Mouse (Mus musculus): ENCODE measurements around the gene Lbhd2. TPM values are rescaled to one million over a fixed set of nuclear protein-coding genes. Genes with fewer than 3 reads are reported as not detected.

Lbhd2 gene
- polyA plus RNA-seq, 1 experiment from 2014 or later = not detected

- Histone ChIP-seq H3K9ac (ENCODE audit: low read length) (peak overlapping the region; percentile 93), H3K27me3 (ENCODE audit: control insufficient read depth, insufficient read depth, low read length) (no peaks in the 10 kb centered on the region), H3K4me1 (ENCODE audit: control insufficient read depth, insufficient read depth, low read length) (peaks cover 17% of the 10 kb centered on the region), H3K4me3 (ENCODE audit: low read depth, low read length) (peak overlapping the region; percentile 96), H3K4me2 (peak overlapping the region; percentile 88), H3K36me3 (ENCODE audit: control insufficient read depth, insufficient read depth, low read length) (no peaks in the 10 kb centered on the region), H3K9me3 (ENCODE audit: control insufficient read depth, low read length) (no peaks in the 10 kb centered on the region), H3K27ac (ENCODE audit: low read depth, low read length) (no peak overlapping the region)
- WGBS = 80% methylated on average over 12 of the region's 12 CpGs
- DNase-seq (ENCODE audit: low spot score, missing footprints) = no peak
- no peak for ATAC-seq (ENCODE audit: low FRiP score)
Measured at GRCm38 (mm10) chr12:111375559-111375958, 31.1 kb upstream of the Lbhd2 start.

DNA sequence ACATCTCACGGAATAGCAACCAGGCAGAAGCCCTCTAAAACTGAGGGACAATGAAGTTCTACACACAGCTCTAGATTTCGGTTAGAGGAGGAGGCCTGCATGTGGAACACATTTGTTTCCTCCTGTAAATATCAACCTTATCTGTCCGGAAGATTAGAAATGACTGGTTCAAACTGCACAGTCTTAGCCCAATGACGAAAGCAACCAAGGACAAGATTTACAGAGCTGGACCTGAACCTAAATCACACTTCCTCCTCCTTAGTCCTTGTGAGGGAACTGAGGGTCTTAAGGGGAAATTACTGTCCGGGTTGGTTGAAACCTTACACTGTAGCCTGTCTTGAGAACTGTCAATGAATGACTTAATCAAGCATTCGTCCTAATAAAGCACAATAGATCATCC, 30.6 kb upstream of the Lbhd2 start:
- H3K4me1 ChIP-seq (ENCODE audit: control insufficient read depth, insufficient read depth, low read length) = peaks cover 17% of the 10 kb centered on the region
- no peak for ATAC-seq (ENCODE audit: low FRiP score)
- H3K4me3 ChIP-seq (ENCODE audit: low read depth, low read length) = peak overlapping the region; percentile 96
- DNase-seq (ENCODE audit: low spot score, missing footprints) = no peak
- H3K36me3 ChIP-seq (ENCODE audit: control insufficient read depth, insufficient read depth, low read length) = no peaks in the 10 kb centered on the region
- H3K9ac ChIP-seq (ENCODE audit: low read length) = peak overlapping the region; percentile 93
- 43% methylated on average over 6 of the region's 6 CpGs for WGBS
- no peaks in the 10 kb centered on the region for H3K27me3 ChIP-seq (ENCODE audit: control insufficient read depth, insufficient read depth, low read length)
- no peak overlapping the region for H3K27ac ChIP-seq (ENCODE audit: low read depth, low read length)
- H3K9me3 ChIP-seq (ENCODE audit: control insufficient read depth, low read length) = no peaks in the 10 kb centered on the region
- peak overlapping the region; percentile 88 for H3K4me2 ChIP-seq

DNA sequence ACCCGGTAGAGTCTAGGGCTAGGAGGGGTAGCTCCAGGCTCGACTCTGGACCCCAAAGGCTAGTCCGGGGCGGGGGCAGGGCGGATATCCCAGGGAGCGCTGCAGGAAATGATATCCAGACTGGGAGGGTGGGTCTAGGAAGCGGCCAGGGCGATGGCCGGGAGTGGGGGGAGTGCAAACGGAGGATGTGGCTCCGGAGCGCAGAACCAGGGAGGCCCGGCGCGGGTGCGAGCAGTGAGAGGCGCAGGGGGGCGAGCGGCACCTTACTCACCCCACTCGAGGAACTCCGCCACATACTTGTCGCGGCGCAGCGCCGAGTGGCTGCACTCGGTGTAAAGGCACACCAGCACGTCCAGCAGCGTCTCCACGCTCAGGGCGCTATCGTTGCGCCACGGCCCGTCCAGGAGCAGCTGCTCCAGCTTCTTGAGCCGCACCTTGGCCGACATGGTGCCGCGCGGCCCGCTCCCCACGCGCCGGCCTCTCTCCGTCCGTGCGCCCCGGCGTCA, 29.7 kb upstream of the Lbhd2 start:
- peaks cover 17% of the 10 kb centered on the region for H3K4me1 ChIP-seq (ENCODE audit: control insufficient read depth, insufficient read depth, low read length)
- peak overlapping the region; percentile 93 for H3K9ac ChIP-seq (ENCODE audit: low read length)
- peak overlapping the region; percentile 96 for H3K4me3 ChIP-seq (ENCODE audit: low read depth, low read length)
- no peaks in the 10 kb centered on the region for H3K27me3 ChIP-seq (ENCODE audit: control insufficient read depth, insufficient read depth, low read length)
- H3K4me2 ChIP-seq = peak overlapping the region; percentile 88
- H3K27ac ChIP-seq (ENCODE audit: low read depth, low read length) = peak overlapping the region; percentile 91
- ATAC-seq (ENCODE audit: low FRiP score) (peak; percentile 26), DNase-seq (ENCODE audit: low spot score, missing footprints) (peak; percentile 92)
- no peaks in the 10 kb centered on the region for H3K36me3 ChIP-seq (ENCODE audit: control insufficient read depth, insufficient read depth, low read length)
- H3K9me3 ChIP-seq (ENCODE audit: control insufficient read depth, low read length) = no peaks in the 10 kb centered on the region
- under 1% methylated on average over 42 of the region's 49 CpGs for WGBS

DNA sequence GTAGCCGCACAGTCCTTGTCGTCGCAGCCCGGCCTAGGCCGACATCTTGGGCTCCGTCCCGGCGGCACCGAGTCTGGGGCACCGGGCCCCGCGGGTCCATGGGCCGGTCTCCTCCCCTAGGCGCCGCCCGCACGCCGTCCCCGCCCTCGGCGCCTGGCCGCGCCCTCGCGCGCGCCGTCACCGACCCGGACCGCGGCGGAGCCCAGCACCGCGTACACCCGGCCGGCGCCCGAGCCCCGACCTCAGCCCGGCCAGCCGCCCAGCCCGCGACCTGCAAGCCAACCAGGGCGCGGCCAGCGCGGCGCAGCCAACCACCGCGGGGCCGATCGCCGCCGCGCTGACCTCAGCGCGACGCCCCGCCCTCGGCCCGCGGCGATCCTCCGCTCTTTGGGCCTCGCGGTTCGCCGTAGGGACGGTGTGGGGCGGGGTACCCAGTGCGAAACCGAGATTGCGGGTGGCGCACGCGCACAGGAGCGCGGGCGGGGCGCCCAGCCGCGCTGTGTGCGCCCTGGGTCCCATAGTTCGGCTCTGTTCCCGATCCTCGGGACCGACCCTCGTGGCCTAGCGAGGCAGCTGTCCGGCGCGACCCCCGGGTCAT, 29.1 kb upstream of the Lbhd2 start, which contains the start of gene Cdc42bpb:
Cdc42bpb (minus strand) TSS at position 343 of the 598 bp plus-strand sequence.
- Histone ChIP-seq H3K36me3 (ENCODE audit: control insufficient read depth, insufficient read depth, low read length) (no peaks in the 10 kb centered on the region), H3K4me1 (ENCODE audit: control insufficient read depth, insufficient read depth, low read length) (peaks cover 17% of the 10 kb centered on the region), H3K9me3 (ENCODE audit: control insufficient read depth, low read length) (no peaks in the 10 kb centered on the region), H3K4me3 (ENCODE audit: low read depth, low read length) (peak within 1 kb of the TSS; percentile 96), H3K9ac (ENCODE audit: low read length) (peak within 1 kb of the TSS; percentile 93), H3K27me3 (ENCODE audit: control insufficient read depth, insufficient read depth, low read length) (no peaks in the 10 kb centered on the region), H3K27ac (ENCODE audit: low read depth, low read length) (peak within 1 kb of the TSS; percentile 91), H3K4me2 (peak within 1 kb of the TSS; percentile 88)
- peak; percentile 95 for ATAC-seq (ENCODE audit: low FRiP score)
- WGBS = under 1% methylated on average over 86 of the region's 94 CpGs
- peak; percentile 99 for DNase-seq (ENCODE audit: low spot score, missing footprints)

DNA sequence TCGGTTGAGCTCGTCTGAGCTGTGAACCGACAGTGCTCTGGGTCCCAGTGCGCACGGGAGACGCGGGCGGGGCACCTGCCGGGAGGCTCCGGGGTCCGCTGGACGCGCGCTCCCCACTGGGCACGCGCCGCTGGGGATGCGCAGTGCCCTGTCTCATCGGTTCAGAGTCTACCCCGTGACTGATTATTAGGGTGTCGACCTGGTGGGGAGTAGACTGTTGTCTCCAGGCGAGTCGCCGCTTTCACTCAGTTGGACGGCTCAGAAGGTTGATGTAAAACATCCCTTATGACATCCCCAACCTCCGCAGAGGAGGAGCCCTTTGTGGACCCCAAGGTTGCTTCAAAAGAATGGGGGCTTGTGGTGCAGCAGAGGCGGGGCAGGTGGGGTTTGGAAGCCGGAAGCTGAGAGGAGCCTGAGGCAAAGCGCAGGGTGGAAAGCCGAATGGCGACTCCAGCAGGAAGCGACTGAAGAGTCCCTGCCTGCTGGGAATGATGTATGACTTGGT, 28.6 kb upstream of the Lbhd2 start:
- no peaks in the 10 kb centered on the region for H3K27me3 ChIP-seq (ENCODE audit: control insufficient read depth, insufficient read depth, low read length)
- H3K36me3 ChIP-seq (ENCODE audit: control insufficient read depth, insufficient read depth, low read length) = no peaks in the 10 kb centered on the region
- peaks cover 17% of the 10 kb centered on the region for H3K4me1 ChIP-seq (ENCODE audit: control insufficient read depth, insufficient read depth, low read length)
- H3K9me3 ChIP-seq (ENCODE audit: control insufficient read depth, low read length) = no peaks in the 10 kb centered on the region
- WGBS = under 1% methylated on average over 32 of the region's 32 CpGs
- ATAC-seq (ENCODE audit: low FRiP score) (peak; percentile 83), DNase-seq (ENCODE audit: low spot score, missing footprints) (no peak)
- peak overlapping the region; percentile 91 for H3K27ac ChIP-seq (ENCODE audit: low read depth, low read length)
- H3K9ac ChIP-seq (ENCODE audit: low read length) = peak overlapping the region; percentile 93
- H3K4me2 ChIP-seq = peak overlapping the region; percentile 82
- H3K4me3 ChIP-seq (ENCODE audit: low read depth, low read length) = peak overlapping the region; percentile 96

GRCm38 (mm10) chr12:111378812-111379211, 27.8 kb upstream of the Lbhd2 start:
- Histone ChIP-seq H3K27me3 (ENCODE audit: control insufficient read depth, insufficient read depth, low read length) (no peaks in the 10 kb centered on the region), H3K36me3 (ENCODE audit: control insufficient read depth, insufficient read depth, low read length) (no peaks in the 10 kb centered on the region), H3K9me3 (ENCODE audit: control insufficient read depth, low read length) (no peaks in the 10 kb centered on the region), H3K9ac (ENCODE audit: low read length) (peak overlapping the region; percentile 93), H3K27ac (ENCODE audit: low read depth, low read length) (no peak overlapping the region), H3K4me3 (ENCODE audit: low read depth, low read length) (peak overlapping the region; percentile 96), H3K4me1 (ENCODE audit: control insufficient read depth, insufficient read depth, low read length) (peaks cover 17% of the 10 kb centered on the region), H3K4me2 (peak overlapping the region; percentile 82)
- DNase-seq (ENCODE audit: low spot score, missing footprints) (no peak), ATAC-seq (ENCODE audit: low FRiP score) (no peak)
- 72% methylated on average over 12 of the region's 12 CpGs for WGBS

GRCm38 (mm10) chr12:111385883-111386641, 20.5 kb upstream of the Lbhd2 start:
- Histone ChIP-seq H3K9me3 (ENCODE audit: control insufficient read depth, low read length) (no peaks in the 10 kb centered on the region), H3K4me2 (no peak overlapping the region), H3K9ac (ENCODE audit: low read length) (no peak overlapping the region), H3K27ac (ENCODE audit: low read depth, low read length) (no peak overlapping the region), H3K4me1 (ENCODE audit: control insufficient read depth, insufficient read depth, low read length) (no peaks in the 10 kb centered on the region), H3K36me3 (ENCODE audit: control insufficient read depth, insufficient read depth, low read length) (no peaks in the 10 kb centered on the region), H3K4me3 (ENCODE audit: low read depth, low read length) (no peak overlapping the region), H3K27me3 (ENCODE audit: control insufficient read depth, insufficient read depth, low read length) (no peaks in the 10 kb centered on the region)
- no peak for ATAC-seq (ENCODE audit: low FRiP score)
- no peak for DNase-seq (ENCODE audit: low spot score, missing footprints)
- WGBS = 88% methylated on average over 13 of the region's 13 CpGs

GRCm38 (mm10) chr12:111386642-111387120, 19.9 kb upstream of the Lbhd2 start:
- Histone ChIP-seq H3K36me3 (ENCODE audit: control insufficient read depth, insufficient read depth, low read length) (no peaks in the 10 kb centered on the region), H3K27me3 (ENCODE audit: control insufficient read depth, insufficient read depth, low read length) (no peaks in the 10 kb centered on the region), H3K9ac (ENCODE audit: low read length) (no peak overlapping the region), H3K4me1 (ENCODE audit: control insufficient read depth, insufficient read depth, low read length) (no peaks in the 10 kb centered on the region), H3K27ac (ENCODE audit: low read depth, low read length) (no peak overlapping the region), H3K4me2 (no peak overlapping the region), H3K9me3 (ENCODE audit: control insufficient read depth, low read length) (no peaks in the 10 kb centered on the region), H3K4me3 (ENCODE audit: low read depth, low read length) (no peak overlapping the region)
- ATAC-seq (ENCODE audit: low FRiP score) (no peak), DNase-seq (ENCODE audit: low spot score, missing footprints) (no peak)
- 69% methylated on average over 8 of the region's 8 CpGs for WGBS

- ATAC-seq (ENCODE audit: low FRiP score) = no peak
- no peak overlapping the region for H3K27ac ChIP-seq (ENCODE audit: low read depth, low read length)
- H3K36me3 ChIP-seq (ENCODE audit: control insufficient read depth, insufficient read depth, low read length) = no peaks in the 10 kb centered on the region
- DNase-seq (ENCODE audit: low spot score, missing footprints) = no peak
- no peak overlapping the region for H3K9ac ChIP-seq (ENCODE audit: low read length)
- no peaks in the 10 kb centered on the region for H3K9me3 ChIP-seq (ENCODE audit: control insufficient read depth, low read length)
- H3K4me3 ChIP-seq (ENCODE audit: low read depth, low read length) = no peak overlapping the region
- H3K27me3 ChIP-seq (ENCODE audit: control insufficient read depth, insufficient read depth, low read length) = no peaks in the 10 kb centered on the region
- H3K4me2 ChIP-seq = no peak overlapping the region
- WGBS = 97% methylated on average over 4 of the region's 4 CpGs
- H3K4me1 ChIP-seq (ENCODE audit: control insufficient read depth, insufficient read depth, low read length) = no peaks in the 10 kb centered on the region
Measured at GRCm38 (mm10) chr12:111387146-111387545, 19.5 kb upstream of the Lbhd2 start.

Data from midbrain, embryonic 11.5 days (tissue).